Mouse (Mus musculus) erythroblast, embryonic 14.5 days (primary cell): ENCODE measurements around the gene Dand5. TPM values are rescaled to one million over a fixed set of nuclear protein-coding genes. Genes with fewer than 3 reads are reported as not detected.

Experiments
- H3K27me3 ChIP-seq: 2 replicates; pipeline ENCODE4 v1.6.1; 2012; ENCODE audit warnings: inconsistent platforms; ENCODE audit not compliant: control insufficient read depth
- H3K36me3 ChIP-seq: 2 replicates; pipeline ENCODE4 v1.6.1; 2012; ENCODE audit warnings: mild to moderate bottlenecking, inconsistent platforms; ENCODE audit not compliant: control insufficient read depth
- H3K4me1 ChIP-seq: 2 replicates; pipeline ENCODE4 v1.6.1; 2012; ENCODE audit warnings: inconsistent platforms; ENCODE audit not compliant: control insufficient read depth
- H3K4me3 ChIP-seq: replicated peaks from 2 replicates; pipeline ENCODE3; 2012; ENCODE audit warnings: moderate library complexity, mild to moderate bottlenecking, inconsistent platforms
- H3K9me3 ChIP-seq: 2 replicates; pipeline ENCODE4 v1.6.1; 2012; ENCODE audit warnings: low read length, inconsistent platforms, mixed read lengths; ENCODE audit not compliant: control insufficient read depth
- GATA1 ChIP-seq: IDR thresholded peaks from 2 replicates; pipeline ENCODE4 v1.6.1; 2012; ENCODE audit warnings: low read length, inconsistent platforms, mixed read lengths
- TAL1 ChIP-seq: IDR thresholded peaks from 3 replicates; pipeline ENCODE4 v1.6.1; 2012; ENCODE audit warnings: low read length, inconsistent platforms, mixed read lengths
- polyA plus RNA-seq: library from polyadenylated mRNA; stranded (reverse); fragments of >175 nt; gene quantifications from 2 replicates; pipeline ENCODE4 v1.2.3, GENCODE M21; 2012

Dand5 gene
- polyA plus RNA-seq, 1 experiment: 1.3 TPM

GRCm38 (mm10) chr8:84770100-84770953 is 52.3 kb downstream of the Dand5 start:
- peaks cover 4% of the 10 kb centered on the region; the same call in 1 of the 2 replicates for H3K9me3 ChIP-seq
- TF ChIP-seq TAL1: no peak
- TF ChIP-seq GATA1: no peak
- H3K27me3 ChIP-seq: peaks cover 52% of the 10 kb centered on the region
- H3K36me3 ChIP-seq: no peaks in the 10 kb centered on the region; the same call in 1 of the 2 replicates
- peaks cover 4% of the 10 kb centered on the region for H3K4me1 ChIP-seq
- H3K4me3 ChIP-seq: no peak overlapping the region

GRCm38 (mm10) chr8:84769324-84769723 is 53.3 kb downstream of the Dand5 start:
- H3K36me3 ChIP-seq: no peaks in the 10 kb centered on the region; the same call in 1 of the 2 replicates

DNA sequence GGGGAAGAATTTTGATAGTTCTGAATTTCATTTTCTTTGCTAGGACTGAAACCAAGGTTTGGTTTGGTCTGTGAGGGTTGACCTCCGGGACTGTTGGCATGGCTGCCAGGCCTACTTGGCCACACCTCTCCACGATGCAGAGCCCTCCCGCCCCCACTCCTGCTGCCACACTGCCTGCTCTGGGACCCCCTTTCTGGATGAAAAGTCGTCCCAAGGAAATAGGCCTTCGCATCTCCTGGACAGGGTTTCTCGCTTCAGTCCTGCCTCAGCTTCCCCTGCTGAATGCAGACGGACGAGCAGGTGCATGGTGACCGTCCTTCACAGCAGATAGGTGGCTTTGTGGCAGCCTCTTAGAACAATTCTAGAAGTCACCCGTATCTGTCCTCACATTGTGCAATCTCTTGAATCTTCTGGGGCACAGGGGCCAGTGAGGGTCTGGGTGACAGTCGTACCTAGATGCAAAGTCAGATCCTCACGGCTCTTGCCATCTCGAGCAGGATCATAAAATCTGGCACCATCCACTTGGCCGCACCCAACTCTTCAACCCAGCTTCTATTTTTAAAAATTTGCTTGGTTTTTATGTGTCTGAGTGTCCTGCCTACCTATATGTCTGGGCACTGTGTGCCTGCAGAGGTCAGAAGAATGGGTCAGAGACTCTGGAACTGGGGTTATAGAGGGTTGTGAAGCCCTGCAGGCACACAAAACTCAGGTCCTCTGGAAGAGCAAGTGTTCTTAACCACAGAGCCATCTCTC is 54.1 kb downstream of the Dand5 start:
- Histone ChIP-seq H3K27me3 (peaks cover 34% of the 10 kb centered on the region), H3K36me3 (no peaks in the 10 kb centered on the region; the same call in 1 of the 2 replicates), H3K4me3 (no peak overlapping the region), H3K4me1 (no peaks in the 10 kb centered on the region; the same call in 1 of the 2 replicates), H3K9me3 (peaks cover 4% of the 10 kb centered on the region; the same call in 1 of the 2 replicates)
- TF ChIP-seq TAL1 (no peak), GATA1 (no peak)

More at GRCm38 (mm10) chr8:84769324-84769723, 53.3 kb downstream of the Dand5 start:
- H3K4me1 ChIP-seq: no peaks in the 10 kb centered on the region; the same call in 1 of the 2 replicates
- H3K4me3 ChIP-seq: no peak overlapping the region
- TF ChIP-seq TAL1 (no peak), GATA1 (no peak)
- H3K27me3 ChIP-seq: peaks cover 42% of the 10 kb centered on the region
- H3K9me3 ChIP-seq: peaks cover 4% of the 10 kb centered on the region; the same call in 1 of the 2 replicates

DNA sequence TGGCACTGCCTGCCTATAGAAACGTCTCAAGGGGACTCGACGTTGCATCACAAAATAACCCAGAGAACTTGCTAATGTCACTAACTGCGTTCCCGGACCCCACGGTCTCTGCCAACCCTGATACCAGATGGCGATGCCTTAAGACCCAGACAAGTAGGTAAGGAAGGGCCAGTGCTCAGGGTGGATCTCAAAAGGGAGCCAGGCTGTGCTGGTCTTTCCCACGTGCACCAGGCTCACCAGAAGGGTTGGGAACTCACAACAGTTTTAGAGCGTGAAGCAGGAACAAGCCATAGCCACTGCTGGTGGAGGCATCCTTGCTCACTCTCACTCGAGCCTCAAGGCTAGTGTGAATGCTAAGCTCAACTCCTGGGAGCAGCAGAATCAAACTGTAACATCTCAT is 55.4 kb downstream of the Dand5 start:
- TF ChIP-seq TAL1: no peak
- no peak for TF ChIP-seq GATA1
- no peak overlapping the region for H3K4me3 ChIP-seq
- peaks cover 21% of the 10 kb centered on the region for H3K27me3 ChIP-seq
- no peaks in the 10 kb centered on the region for H3K4me1 ChIP-seq
- H3K9me3 ChIP-seq: 0 out of 2 replicates have a peak, but pooled peaks cover 2% of the 10 kb centered on the region
- no peaks in the 10 kb centered on the region; the same call in 1 of the 2 replicates for H3K36me3 ChIP-seq

DNA sequence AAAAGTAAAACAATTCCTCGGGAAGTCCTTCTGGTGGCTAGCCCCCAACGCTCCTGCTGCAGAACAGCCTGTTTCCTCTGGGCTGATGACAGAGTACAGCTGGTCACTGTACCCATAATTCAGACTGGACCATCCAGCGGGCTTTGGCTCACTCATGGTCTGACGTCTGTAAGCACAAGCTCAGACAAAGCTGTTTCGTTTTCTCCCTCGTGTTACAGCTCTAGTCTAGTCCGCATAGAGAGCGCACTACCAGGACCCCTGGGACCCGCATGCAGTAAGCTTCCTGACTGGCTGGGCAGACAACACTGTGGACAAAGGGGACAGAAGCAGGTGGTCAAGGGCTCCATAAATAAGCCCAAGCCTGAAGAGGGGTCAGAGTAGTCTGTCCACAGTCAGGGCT is 56.2 kb downstream of the Dand5 start:
- no peak overlapping the region for H3K4me3 ChIP-seq
- no peaks in the 10 kb centered on the region for H3K9me3 ChIP-seq
- no peaks in the 10 kb centered on the region; the same call in 1 of the 2 replicates for H3K36me3 ChIP-seq
- H3K4me1 ChIP-seq: no peaks in the 10 kb centered on the region
- H3K27me3 ChIP-seq: peaks cover 13% of the 10 kb centered on the region
- TF ChIP-seq GATA1: no peak
- no peak for TF ChIP-seq TAL1

- Histone ChIP-seq H3K4me3 (no peak overlapping the region), H3K9me3 (no peaks in the 10 kb centered on the region), H3K4me1 (no peaks in the 10 kb centered on the region), H3K36me3 (no peaks in the 10 kb centered on the region; the same call in 1 of the 2 replicates), H3K27me3 (peaks cover 5% of the 10 kb centered on the region)
- TF ChIP-seq GATA1 (no peak), TAL1 (no peak)
Observed at GRCm38 (mm10) chr8:84765629-84766028, 57.0 kb downstream of the Dand5 start.

Other genes starting within 250 kb of the Dand5 start
- 17.2 and 18.5 TPM in 2 replicates for gene Ier2, start 160.0 kb downstream of the Dand5 start, polyA plus RNA-seq
- gene Trmt1, start 136.5 kb downstream of the Dand5 start, polyA plus RNA-seq: 8.9 and 9.0 TPM in 2 replicates
- gene Nacc1, start 135.0 kb downstream of the Dand5 start, polyA plus RNA-seq: 7.0 and 8.5 TPM in 2 replicates
- gene Lyl1, start 121.4 kb downstream of the Dand5 start, polyA plus RNA-seq: 61.4 and 62.8 TPM in 2 replicates
- gene G430095P16Rik, start 99.8 kb downstream of the Dand5 start, polyA plus RNA-seq: 11.0 and 11.9 TPM in 2 replicates
- gene Nfix, start 22.5 kb downstream of the Dand5 start, polyA plus RNA-seq: 1.9 and 2.6 TPM in 2 replicates
- 10.3 and 11.6 TPM in 2 replicates for gene Gadd45gip1, start 8.7 kb upstream of the Dand5 start, polyA plus RNA-seq
- gene Rad23a, start 17.8 kb upstream of the Dand5 start, polyA plus RNA-seq: 740 and 808 TPM in 2 replicates
- 29.4 and 30.9 TPM in 2 replicates for gene Calr, start 24.1 kb upstream of the Dand5 start, polyA plus RNA-seq
- 9.0 and 9.3 TPM in 2 replicates for gene Farsa, start 34.2 kb upstream of the Dand5 start, polyA plus RNA-seq
- gene Syce2, start 49.3 kb upstream of the Dand5 start, polyA plus RNA-seq: 15.0 TPM in 2 replicates
- gene Gcdh, start 71.1 kb upstream of the Dand5 start, polyA plus RNA-seq: 15.0 and 18.3 TPM in 2 replicates
- gene Klf1, start 79.1 kb upstream of the Dand5 start, polyA plus RNA-seq: 358 and 362 TPM in 2 replicates
- gene Dnase2a, start 85.7 kb upstream of the Dand5 start, polyA plus RNA-seq: 4.8 and 7.7 TPM in 2 replicates
- gene Mast1, start 114.5 kb upstream of the Dand5 start, polyA plus RNA-seq: 0.01 and 0.08 TPM in 2 replicates
- not detected in 2 replicates for gene Rtbdn, start 124.2 kb upstream of the Dand5 start, polyA plus RNA-seq
- not detected in 2 replicates for gene Gm49661, start 146.6 kb upstream of the Dand5 start, polyA plus RNA-seq
- 111 and 222 TPM in 2 replicates for gene Prdx2, start 146.8 kb upstream of the Dand5 start, polyA plus RNA-seq
- 162 and 179 TPM in 2 replicates for gene Rnaseh2a, start 146.9 kb upstream of the Dand5 start, polyA plus RNA-seq
- 9.6 and 10.3 TPM in 2 replicates for gene Junb, start 155.9 kb upstream of the Dand5 start, polyA plus RNA-seq
- 0.46 and 0.58 TPM in 2 replicates for gene Hook2, start 167.8 kb upstream of the Dand5 start, polyA plus RNA-seq
- not detected in 2 replicates for gene Best2, start 191.7 kb upstream of the Dand5 start, polyA plus RNA-seq
- gene Asna1, start 202.5 kb upstream of the Dand5 start, polyA plus RNA-seq: 18.6 and 31.0 TPM in 2 replicates
- gene Trir, start 204.0 kb upstream of the Dand5 start, polyA plus RNA-seq: 77.0 and 92.3 TPM in 2 replicates
- 1.7 and 1.8 TPM in 2 replicates for gene Tnpo2, start 214.1 kb upstream of the Dand5 start, polyA plus RNA-seq
- gene Fbxw9, start 237.2 kb upstream of the Dand5 start, polyA plus RNA-seq: 0.54 and 0.63 TPM in 2 replicates
- 0.37 TPM in 1 of 2 replicates, not detected in the other for gene Gm5741, start 245.2 kb upstream of the Dand5 start, polyA plus RNA-seq
- 2.0 and 2.1 TPM in 2 replicates for gene Dhps, start 248.9 kb upstream of the Dand5 start, polyA plus RNA-seq